Mouse (Mus musculus) C2C12 (cell line): Measurements from ENCODE around the gene Myo6.

Experiments used
- CTCF ChIP-seq: IDR thresholded peaks from one replicate; pipeline ENCODE4 v1.5.1; 2011; ENCODE audit not compliant: control insufficient read depth, insufficient read depth, insufficient read length
- MYOD1 ChIP-seq: IDR thresholded peaks from one replicate; pipeline ENCODE4 v1.6.1; 2011; ENCODE audit warnings: low read depth; ENCODE audit not compliant: control insufficient read depth, insufficient read length
- USF1 ChIP-seq: IDR thresholded peaks from one replicate; pipeline ENCODE4 v1.6.1; 2011; ENCODE audit warnings: low read depth, mild to moderate bottlenecking, control low read depth, moderate library complexity

DNA sequence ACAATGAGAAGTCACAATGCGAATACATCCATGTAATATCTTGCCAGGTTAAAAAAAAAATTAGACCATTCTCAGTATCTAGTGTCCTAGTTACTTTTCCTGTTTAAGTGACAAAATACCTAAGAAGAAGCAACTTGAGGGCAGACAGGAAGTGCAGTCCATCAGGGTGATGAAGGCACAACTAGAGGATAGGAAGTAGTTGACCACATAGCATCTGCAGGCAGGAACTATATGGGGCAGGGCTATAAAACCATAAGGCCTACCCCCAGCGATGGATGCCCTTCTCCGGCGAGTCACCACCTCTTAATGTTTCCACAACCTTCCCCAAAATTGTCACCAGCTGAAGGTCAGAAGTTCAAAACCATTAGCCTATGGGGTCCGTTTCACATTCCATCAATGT lies 8.1 kb upstream of the Myo6 start:
- TF ChIP-seq CTCF (no peak), MYOD1 (no peak), USF1 (no peak)
